Mouse (Mus musculus) CD4-positive helper T cell, adult 2 months (primary cell): ENCODE data around the gene Man2a2.

Source experiments
- DNase-seq: peaks from one replicate; pipeline ENCODE4 v3.0.0-alpha.2; 2012; ENCODE audit warnings: low read depth, missing footprints, low spot score

The Man2a2 gene

GRCm38 (mm10) chr7:80370649-80371040 is 530 bp downstream of the Man2a2 start:
- peak; percentile 90 for DNase-seq

DNA sequence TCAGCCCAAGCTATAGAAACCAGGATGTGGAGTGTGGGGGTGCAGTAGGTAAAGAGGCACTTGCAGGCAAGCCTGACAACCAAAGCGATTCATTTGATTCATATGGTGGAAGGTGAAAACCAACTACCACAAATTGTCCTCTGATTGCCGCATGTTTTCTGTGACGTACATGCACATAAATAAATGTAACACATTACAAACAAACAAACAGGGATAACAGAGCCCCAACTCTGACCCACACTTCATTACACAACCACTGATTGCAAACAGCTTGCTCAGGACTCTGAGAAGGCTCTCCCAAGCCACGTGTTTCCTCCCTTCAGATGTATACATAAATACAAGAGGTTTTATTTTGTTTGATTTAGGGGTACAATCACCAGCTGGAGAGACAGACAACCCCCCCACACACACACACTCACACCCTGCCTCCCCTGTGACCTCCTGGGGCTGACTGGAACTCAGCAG is 1.2 kb downstream of the Man2a2 start:
- DNase-seq = peak; percentile 65

DNA sequence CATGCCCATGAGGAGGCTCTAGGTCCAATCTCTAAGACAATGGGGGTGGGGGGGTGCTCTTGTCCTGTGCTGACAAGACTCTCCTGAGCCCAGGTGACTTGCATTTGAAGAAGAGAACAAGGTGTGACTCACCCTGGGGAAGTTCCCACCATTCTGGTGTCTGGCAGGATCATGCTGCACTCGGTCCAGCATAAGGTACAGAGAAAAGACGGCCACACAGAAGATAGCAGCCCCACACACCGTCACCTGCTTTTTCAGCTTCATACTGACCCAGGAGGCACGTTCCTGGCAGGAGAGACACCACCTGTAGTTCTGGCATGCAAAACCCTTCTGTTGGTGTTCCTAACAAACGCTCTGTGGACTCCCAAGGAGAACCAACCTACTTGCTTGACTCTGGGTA is 1.7 kb downstream of the Man2a2 start:
- DNase-seq = no peak

DNA sequence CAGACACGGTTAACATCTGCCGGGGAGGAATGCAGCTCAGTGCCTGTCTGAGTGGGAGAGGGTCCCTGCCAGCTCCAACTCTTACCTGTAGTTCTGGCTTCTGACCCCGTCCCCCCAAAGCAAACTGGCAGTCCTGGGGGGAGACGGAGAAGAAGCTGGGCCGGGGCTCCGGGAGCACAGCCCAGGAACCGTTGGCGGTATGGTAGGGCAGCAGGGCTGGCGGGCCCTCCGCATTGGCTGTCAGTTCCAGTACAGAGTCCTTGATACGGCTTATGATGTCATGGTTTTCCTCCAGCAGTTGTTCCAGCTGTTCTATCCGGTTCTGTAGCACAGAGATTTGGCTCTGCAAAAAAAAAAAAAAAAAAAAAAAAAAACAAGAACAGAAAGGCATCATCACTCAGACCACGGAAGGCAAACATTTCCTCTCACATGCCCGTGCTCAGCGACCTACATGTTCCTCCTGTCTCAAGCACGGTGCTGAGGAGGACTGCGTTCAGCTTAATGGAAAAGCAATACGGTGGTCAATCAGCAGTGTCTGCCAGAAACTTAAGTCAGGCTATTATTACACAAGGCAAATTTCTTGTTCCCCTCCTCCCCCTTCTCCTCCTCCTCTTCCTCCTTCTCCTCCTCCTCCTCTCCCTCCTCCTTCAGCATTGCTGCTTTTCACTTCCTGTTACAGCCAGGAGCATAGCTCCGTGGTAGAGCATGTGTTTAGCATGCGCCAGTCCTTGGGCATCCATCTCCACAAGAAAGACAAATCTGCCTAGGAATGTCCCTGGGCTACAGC is 2.3 kb downstream of the Man2a2 start:
- peak; percentile 81 for DNase-seq

- no peak for DNase-seq
Observed at GRCm38 (mm10) chr7:80368009-80368408, 3.2 kb downstream of the Man2a2 start.

GRCm38 (mm10) chr7:80367232-80367631 is 3.9 kb downstream of the Man2a2 start:
- DNase-seq = no peak

DNA sequence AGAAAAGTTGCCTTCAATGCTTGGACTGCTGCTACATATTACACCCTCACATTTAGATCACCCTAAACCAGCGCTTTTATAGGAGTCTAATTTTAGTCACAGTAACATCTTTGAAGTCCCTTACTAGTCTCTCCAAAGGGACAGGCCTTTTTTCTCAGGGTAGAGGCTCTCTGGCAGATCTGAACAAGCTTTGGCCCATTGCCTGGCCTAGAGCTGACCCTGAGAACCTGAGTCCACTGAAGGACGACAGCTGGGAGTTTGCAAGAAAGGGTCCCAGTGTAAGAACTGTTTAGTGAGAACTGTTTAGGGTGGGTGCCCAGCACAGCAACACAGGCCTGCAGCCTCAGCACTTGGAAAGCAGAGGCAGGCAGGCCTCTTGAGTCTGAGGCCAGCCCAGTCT is 5.4 kb downstream of the Man2a2 start:
- no peak for DNase-seq

- no peak for DNase-seq
Observed at GRCm38 (mm10) chr7:80360435-80360834, 10.7 kb downstream of the Man2a2 start.

DNA sequence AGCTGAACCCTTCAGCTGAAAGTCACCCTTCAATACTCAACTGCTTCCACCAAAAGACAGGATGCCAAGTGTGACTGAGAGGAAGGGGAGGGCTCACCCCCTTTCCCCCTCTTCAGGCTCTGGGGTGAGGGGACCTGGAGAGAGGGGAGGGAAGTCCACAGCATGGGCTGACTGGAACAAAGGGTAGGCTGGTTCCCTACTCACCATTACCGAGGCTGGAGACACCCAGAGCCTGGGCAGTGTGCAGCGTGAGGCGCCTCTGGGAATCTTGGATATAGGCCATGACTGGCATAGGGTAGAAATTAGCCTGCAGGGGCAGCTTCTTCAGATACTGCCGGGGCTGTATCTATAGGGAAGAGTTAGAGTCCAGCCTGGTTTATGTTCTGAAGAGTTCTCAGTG is 13.1 kb downstream of the Man2a2 start:
- no peak for DNase-seq

DNA sequence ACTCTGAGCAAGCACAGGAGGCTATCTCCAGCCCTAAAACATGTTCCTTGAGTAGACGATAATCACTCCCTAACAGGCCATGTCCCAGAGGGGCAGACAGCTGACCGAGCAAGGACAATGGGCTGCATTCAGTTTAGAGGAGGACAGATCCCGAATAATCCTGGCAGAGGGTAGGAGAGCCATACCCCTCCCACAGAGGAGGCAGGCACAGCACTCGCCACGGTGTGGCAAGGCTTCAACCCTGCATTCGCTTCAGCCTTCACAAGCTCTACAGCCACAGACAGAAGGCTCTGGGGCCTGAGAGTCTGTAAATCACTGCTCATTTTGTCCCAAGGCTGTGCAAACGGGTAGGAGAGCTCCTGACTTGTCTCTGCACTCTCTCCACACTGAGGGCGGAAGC is 14.0 kb downstream of the Man2a2 start:
- DNase-seq = no peak

- DNase-seq = no peak
Observed at GRCm38 (mm10) chr7:80356351-80356750, 14.8 kb downstream of the Man2a2 start.

- no peak for DNase-seq
Observed at GRCm38 (mm10) chr7:80352920-80353319, 18.3 kb downstream of the Man2a2 start.

DNA sequence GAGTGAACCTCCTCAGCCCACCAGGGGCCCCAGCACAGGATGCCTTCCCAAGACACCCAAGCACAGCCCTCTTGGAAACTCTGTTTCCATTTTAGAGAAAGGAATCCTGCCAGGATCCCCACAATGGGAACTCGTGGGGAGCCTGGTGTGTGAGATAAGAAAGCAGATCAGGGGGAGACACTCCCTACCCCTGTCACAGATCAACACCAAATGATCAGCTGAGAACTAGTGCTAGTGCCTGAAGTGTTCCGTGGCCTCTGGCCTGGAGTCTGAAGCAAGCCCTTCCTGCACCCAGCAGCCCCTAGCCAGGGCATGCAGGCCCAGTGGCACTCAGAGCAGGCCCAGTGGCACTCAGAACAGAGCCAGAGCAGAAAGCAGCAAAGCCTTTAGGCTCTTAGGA is 20.4 kb downstream of the Man2a2 start:
- DNase-seq = no peak

- no peak for DNase-seq
Observed at GRCm38 (mm10) chr7:80347670-80348586, 23.2 kb downstream of the Man2a2 start.

DNA sequence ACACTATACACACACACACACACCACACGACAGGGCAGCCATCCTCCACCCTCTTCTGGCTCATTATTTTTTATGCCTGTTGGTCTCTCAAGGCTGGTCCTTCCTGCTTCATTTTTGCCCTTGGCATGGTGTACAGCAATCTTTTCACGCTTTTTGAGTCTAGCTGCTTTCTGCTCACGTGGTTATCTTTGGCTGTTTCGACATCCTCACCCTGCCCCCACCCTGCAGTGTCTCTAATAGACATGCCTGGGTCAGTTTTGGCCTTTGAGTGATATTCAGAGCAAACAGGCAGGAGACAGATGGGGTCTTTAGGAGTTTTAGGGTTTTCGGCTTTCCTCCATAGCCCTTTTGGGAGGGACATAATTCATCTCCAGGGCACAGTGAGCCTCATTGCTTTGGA is 24.3 kb downstream of the Man2a2 start:
- DNase-seq = no peak

DNA sequence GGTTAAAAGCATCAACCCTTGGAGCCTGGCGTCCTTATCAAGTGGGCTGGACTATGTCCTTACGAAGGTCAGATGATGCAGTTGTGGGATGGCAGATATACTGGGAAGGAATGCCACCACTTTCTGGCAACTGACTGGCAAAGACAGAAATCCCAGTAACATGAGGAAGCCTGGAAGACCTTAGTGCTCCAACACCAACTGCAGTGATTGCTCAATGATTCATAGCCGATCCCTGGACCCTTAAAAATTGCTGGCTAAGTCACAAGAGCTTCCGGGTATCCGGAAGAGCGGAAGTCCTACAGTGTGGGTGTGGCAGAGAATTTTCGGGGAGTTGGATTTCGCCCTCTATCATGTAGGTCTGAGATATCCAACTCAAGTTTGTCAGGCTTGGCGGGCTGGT is 25.0 kb downstream of the Man2a2 start:
- no peak for DNase-seq

DNA sequence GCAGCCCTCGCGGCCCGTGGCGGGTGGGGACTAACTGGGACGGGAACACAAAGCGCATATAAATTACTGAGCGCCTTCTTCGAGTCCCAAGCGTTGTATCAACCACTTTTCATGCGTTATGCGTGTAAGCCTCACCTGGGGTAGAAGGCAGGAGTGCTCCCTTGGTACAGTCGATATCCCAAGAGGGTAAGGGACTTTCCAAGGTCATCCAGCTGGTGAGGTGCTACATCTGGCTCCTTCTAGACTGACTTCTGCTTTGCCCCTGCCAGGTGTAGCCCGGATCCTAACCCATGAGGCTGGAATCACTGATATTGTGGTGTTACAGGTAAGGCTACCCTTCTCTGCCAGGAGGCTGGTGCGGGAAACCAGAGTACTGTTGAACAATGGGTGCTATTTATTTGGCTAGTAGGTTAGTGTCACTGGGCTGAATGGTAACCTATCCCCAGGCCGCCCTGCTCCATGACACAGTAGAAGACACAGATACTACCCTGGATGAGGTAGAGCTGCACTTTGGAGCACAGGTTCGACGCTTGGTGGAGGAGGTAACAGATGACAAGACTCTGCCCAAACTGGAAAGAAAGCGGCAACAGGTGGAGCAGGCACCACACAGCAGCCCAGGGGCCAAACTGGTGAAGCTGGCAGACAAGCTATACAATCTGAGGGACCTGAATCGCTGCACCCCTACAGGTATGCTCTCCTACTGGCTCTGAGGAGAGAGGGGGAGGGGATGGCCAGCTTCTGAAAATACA is 27.7 kb downstream of the Man2a2 start:
- no peak for DNase-seq

- DNase-seq = peak; percentile 96
Observed at GRCm38 (mm10) chr7:80342858-80343257, 28.3 kb downstream of the Man2a2 start, which contains the start of gene Hddc3. Gene Hddc3 (plus strand): TSS chr7:80343104.

DNA sequence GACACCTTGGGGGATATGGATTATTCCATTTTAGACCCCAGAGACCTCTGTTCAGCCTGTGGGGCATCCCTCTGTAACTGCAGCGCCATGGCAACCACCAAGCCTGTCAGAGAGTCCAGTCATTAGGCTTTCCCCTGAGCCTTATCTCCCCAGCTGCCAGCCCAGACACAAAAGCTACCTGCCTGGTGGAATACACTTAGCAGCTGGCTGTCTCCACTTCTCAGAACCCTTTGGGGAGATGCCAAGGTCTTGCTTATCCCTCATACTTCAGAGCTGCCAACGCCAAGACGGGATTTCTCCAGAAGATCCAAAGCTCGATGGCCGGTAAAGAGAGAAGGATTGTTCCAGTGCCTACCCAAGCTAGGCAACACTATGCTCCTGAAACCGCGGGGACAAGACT is 29.4 kb downstream of the Man2a2 start:
- DNase-seq = no peak

- DNase-seq = peak; percentile 86
Observed at GRCm38 (mm10) chr7:80340793-80341192, 30.4 kb downstream of the Man2a2 start, which contains the start of gene Unc45a. Gene Unc45a (minus strand): TSS chr7:80341005.

DNA sequence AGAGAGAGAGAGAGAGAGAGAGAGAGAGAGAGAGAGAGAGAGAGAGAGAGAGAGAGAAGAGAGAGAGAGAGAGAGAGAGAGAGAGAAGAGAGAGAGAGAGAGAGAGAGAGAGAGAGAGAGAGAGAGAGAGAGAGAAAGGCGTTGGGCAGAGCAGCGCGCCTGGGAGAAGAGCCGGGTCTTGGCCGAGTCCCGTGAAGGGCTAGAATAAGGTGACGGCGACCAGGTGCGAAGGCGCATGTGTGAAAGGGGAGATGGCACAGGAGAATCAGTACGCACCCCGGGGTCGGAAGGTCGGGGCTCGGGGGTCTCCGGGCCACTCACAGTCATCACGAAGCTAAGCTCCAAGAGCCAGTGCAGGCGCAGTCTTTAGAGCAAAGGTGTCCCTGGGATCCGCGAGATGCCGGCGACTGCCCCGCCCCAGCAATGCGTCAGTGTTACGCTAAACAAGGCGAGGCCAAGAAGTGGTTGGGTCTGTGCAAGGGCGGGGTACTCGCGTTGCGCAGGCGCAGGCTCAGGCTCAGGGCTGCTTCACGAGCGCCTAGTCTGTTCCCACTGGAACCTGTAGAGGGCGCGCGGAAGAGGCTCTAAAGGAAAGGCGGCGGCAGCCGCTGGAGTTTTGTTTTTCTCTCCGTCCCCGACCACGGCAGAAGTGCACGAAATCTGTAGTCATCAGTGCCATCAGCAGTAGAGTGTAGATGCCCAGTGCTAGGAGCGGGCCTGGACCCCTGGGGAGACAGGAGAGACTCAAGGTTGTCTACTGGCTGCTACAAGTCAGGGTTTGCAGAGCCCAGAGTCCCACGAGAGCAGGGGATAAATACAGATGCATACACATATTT is 31.2 kb downstream of the Man2a2 start:
- peak; percentile 98 for DNase-seq
